Mouse (Mus musculus): Measurements from ENCODE around the gene Fmod. TPM values are rescaled to one million over a fixed set of nuclear protein-coding genes. Genes with fewer than 3 reads are reported as not detected.

The Fmod gene
- 10.9 TPM for polyA plus RNA-seq (2015; fragmentation: Illumina TruSeq; extraction: RNeasy Lipid Tissue Mini Kit (QIAGEN cat#74804); ENCODE audit: low read depth, low replicate concordance)

GRCm38 (mm10) chr1:134037172-134037571 lies at the start of gene Fmod:
TSS of gene Fmod (plus strand) at chr1:134037254.

GRCm38 (mm10) chr1:134078802-134079476 lies 41.9 kb downstream of the Fmod start, which contains the start of gene Btg2:
TSS of gene Btg2 (minus strand) at chr1:134079120.

Other genes starting within 250 kb of the Fmod start
- 75.7 TPM for gene Atp2b4, start 236.2 kb upstream of the Fmod start, polyA plus RNA-seq (2015; fragmentation: Illumina TruSeq; extraction: RNeasy Lipid Tissue Mini Kit (QIAGEN cat#74804); ENCODE audit: low read depth, low replicate concordance)
- gene Optc, start 129.3 kb upstream of the Fmod start, polyA plus RNA-seq (2015; fragmentation: Illumina TruSeq; extraction: RNeasy Lipid Tissue Mini Kit (QIAGEN cat#74804); ENCODE audit: low read depth, low replicate concordance) = 0.52 TPM
- gene Prelp, start 115.8 kb upstream of the Fmod start, polyA plus RNA-seq (2015; fragmentation: Illumina TruSeq; extraction: RNeasy Lipid Tissue Mini Kit (QIAGEN cat#74804); ENCODE audit: low read depth, low replicate concordance) = 14.5 TPM
- 13.8 TPM for gene Btg2, start 41.9 kb downstream of the Fmod start, polyA plus RNA-seq (2015; fragmentation: Illumina TruSeq; extraction: RNeasy Lipid Tissue Mini Kit (QIAGEN cat#74804); ENCODE audit: low read depth, low replicate concordance)
- gene Chit1, start 74.0 kb downstream of the Fmod start, polyA plus RNA-seq (2015; fragmentation: Illumina TruSeq; extraction: RNeasy Lipid Tissue Mini Kit (QIAGEN cat#74804); ENCODE audit: low read depth, low replicate concordance) = not detected
- 19.5 TPM for gene Chil1, start 144.9 kb downstream of the Fmod start, polyA plus RNA-seq (2015; fragmentation: Illumina TruSeq; extraction: RNeasy Lipid Tissue Mini Kit (QIAGEN cat#74804); ENCODE audit: low read depth, low replicate concordance)
- gene Mybph, start 156.2 kb downstream of the Fmod start, polyA plus RNA-seq (2015; fragmentation: Illumina TruSeq; extraction: RNeasy Lipid Tissue Mini Kit (QIAGEN cat#74804); ENCODE audit: low read depth, low replicate concordance) = not detected
- gene Adora1, start 198.2 kb downstream of the Fmod start, polyA plus RNA-seq (2015; fragmentation: Illumina TruSeq; extraction: RNeasy Lipid Tissue Mini Kit (QIAGEN cat#74804); ENCODE audit: low read depth, low replicate concordance) = 133 TPM